Mouse (Mus musculus) MEL (cell line): ENCODE results near the gene Higd1a. TPM values are rescaled to one million over a fixed set of nuclear protein-coding genes. Genes with fewer than 3 reads are reported as not detected.

Experiments used
- DNase-seq: peaks from one replicate; pipeline ENCODE4 v3.0.0; 2011; ENCODE audit warnings: low read depth, low spot score
- H3K27ac ChIP-seq: 2 replicates; pipeline ENCODE4 v1.5.1; 2012; ENCODE audit warnings: low read depth, mild to moderate bottlenecking, control low read depth, low read length, moderate library complexity; ENCODE audit not compliant: control insufficient read depth
- H3K27me3 ChIP-seq, 2 experiments: fragments of 150-350 bp in 1 of 2; sonication (generic) in 1 of 2; 2 replicates each; pipeline ENCODE4 v1.6.1; 2012; ENCODE audit warnings: low read length in 2 of 2, mild to moderate bottlenecking in 2 of 2, improper control_type of control experiment in 1 of 2, moderate library complexity in 1 of 2; ENCODE audit not compliant: insufficient read depth in 2 of 2, control insufficient read depth in 1 of 2
- H3K36me3 ChIP-seq, 2 experiments: 2 replicates each; pipeline ENCODE4 v1.6.1; 2012 to 2014; ENCODE audit warnings: low read length in 2 of 2, improper control_type of control experiment in 1 of 2, inconsistent platforms in 1 of 2, mild to moderate bottlenecking in 1 of 2; ENCODE audit not compliant: insufficient read depth in 2 of 2, control insufficient read depth in 1 of 2
- H3K4me1 ChIP-seq, 2 experiments: fragments of 150-350 bp in 1 of 2; sonication (generic) in 1 of 2; 2 replicates each; pipeline ENCODE4 v1.6.1; 2012; ENCODE audit warnings: low read length in 2 of 2, improper control_type of control experiment in 1 of 2, mild to moderate bottlenecking in 1 of 2; ENCODE audit not compliant: insufficient read depth in 2 of 2, control insufficient read depth in 1 of 2
- H3K4me3 ChIP-seq, 2 experiments: fragments of 150-350 bp in 1 of 2; sonication (generic) in 1 of 2; 2 replicates each; pipeline ENCODE4 v1.5.1; 2012; ENCODE audit warnings: low read depth in 2 of 2, low read length in 2 of 2, mild to moderate bottlenecking in 2 of 2, moderate library complexity in 2 of 2, control low read depth in 1 of 2, improper control_type of control experiment in 1 of 2; ENCODE audit not compliant: control insufficient read depth in 1 of 2, insufficient read depth in 1 of 2
- H3K79me2 ChIP-seq: 2 replicates; pipeline ENCODE4 v1.6.1; 2012; ENCODE audit warnings: mild to moderate bottlenecking, low read length, moderate library complexity; ENCODE audit not compliant: control insufficient read depth, poor library complexity, insufficient read depth
- H3K9ac ChIP-seq: 2 replicates; pipeline ENCODE4 v1.6.1; 2012; ENCODE audit warnings: low read depth, mild to moderate bottlenecking, control low read depth, low read length, moderate library complexity; ENCODE audit not compliant: control insufficient read depth, poor library complexity, severe bottlenecking
- H3K9me3 ChIP-seq: fragments of 150-350 bp; sonication (generic); replicated peaks from 2 replicates; pipeline ENCODE4 v1.6.1; 2012; ENCODE audit warnings: mild to moderate bottlenecking, low read length, improper control_type of control experiment, moderate library complexity; ENCODE audit not compliant: insufficient read depth
- BHLHE40 ChIP-seq: IDR thresholded peaks from 2 replicates; pipeline ENCODE4 v1.6.1; 2012; ENCODE audit warnings: low read depth, mild to moderate bottlenecking, inconsistent platforms, low read length, improper control_type of control experiment, borderline replicate concordance
- CTCF ChIP-seq, 3 experiments: IDR thresholded peaks in 2 of 3; conservative IDR thresholded peaks in 1 of 3; 2 replicates each; pipeline ENCODE4 v1.5.1; 2011 to 2012; ENCODE audit warnings: low read length in 3 of 3, low read depth in 2 of 3, mild to moderate bottlenecking in 2 of 3, improper control_type of control experiment in 1 of 3, inconsistent platforms in 1 of 3, mixed read lengths in 1 of 3, moderate library complexity in 1 of 3; ENCODE audit not compliant: control insufficient read depth in 1 of 3, insufficient read depth in 1 of 3, poor library complexity in 1 of 3, severe bottlenecking in 1 of 3
- ELF1 ChIP-seq: IDR thresholded peaks from 2 replicates; pipeline ENCODE4 v1.6.1; 2014; ENCODE audit warnings: low read depth, mild to moderate bottlenecking, inconsistent platforms, low read length, improper control_type of control experiment, moderate library complexity
- JUND ChIP-seq: IDR thresholded peaks from 2 replicates; pipeline ENCODE4 v1.6.1; 2011; ENCODE audit warnings: low read depth, mild to moderate bottlenecking, improper control_type of control experiment, low read length
- MEF2A ChIP-seq: IDR thresholded peaks from 2 replicates; pipeline ENCODE4 v1.6.1; 2014; ENCODE audit warnings: low read depth, mild to moderate bottlenecking, inconsistent platforms, low read length, improper control_type of control experiment; ENCODE audit not compliant: poor library complexity, insufficient replicate concordance, severe bottlenecking; ENCODE audit errors: extremely low read depth
- MYC ChIP-seq: IDR thresholded peaks from 2 replicates; pipeline ENCODE4 v1.6.1; 2011; ENCODE audit warnings: low read depth, mild to moderate bottlenecking, low read length, improper control_type of control experiment, moderate library complexity
- POLR2AphosphoS5 ChIP-seq: IDR thresholded peaks from 2 replicates; pipeline ENCODE4 v1.6.1; 2012; ENCODE audit warnings: low read depth, borderline replicate concordance, mild to moderate bottlenecking, inconsistent platforms, low read length, moderate library complexity, mixed read lengths
- RAD21 ChIP-seq: IDR thresholded peaks from 2 replicates; pipeline ENCODE4 v1.6.1; 2011; ENCODE audit warnings: mild to moderate bottlenecking, low read depth, low read length, improper control_type of control experiment
- RCOR1 ChIP-seq: IDR thresholded peaks from 2 replicates; pipeline ENCODE4 v1.6.1; 2012; ENCODE audit warnings: low read depth, mild to moderate bottlenecking, inconsistent platforms, low read length, improper control_type of control experiment
- SMC3 ChIP-seq: IDR thresholded peaks from 2 replicates; pipeline ENCODE4 v1.6.1; 2011; ENCODE audit warnings: low read depth, low read length, improper control_type of control experiment
- TCF12 ChIP-seq: IDR thresholded peaks from 2 replicates; pipeline ENCODE4 v1.6.1; 2014; ENCODE audit warnings: low read depth, mild to moderate bottlenecking, inconsistent platforms, low read length, improper control_type of control experiment, moderate library complexity
- USF1 ChIP-seq: IDR thresholded peaks from 2 replicates; pipeline ENCODE4 v1.6.1; 2014; ENCODE audit warnings: low read depth, mild to moderate bottlenecking, inconsistent platforms, low read length, improper control_type of control experiment, moderate library complexity
- ZC3H11A ChIP-seq: IDR thresholded peaks from 2 replicates; pipeline ENCODE4 v1.6.1; 2012; ENCODE audit warnings: low read depth, mild to moderate bottlenecking, inconsistent platforms, low read length, improper control_type of control experiment
- polyA plus RNA-seq, 2 experiments: library from polyadenylated mRNA; stranded (reverse) in 1 of 2; unstranded in 1 of 2; fragments of >175 nt in 1 of 2; fragments of >200 nt in 1 of 2; gene quantifications; 2 replicates each; pipeline versions ENCODE4 v1.2.1 to v1.2.4; 2012; ENCODE audit warnings: low replicate concordance in 2 of 2, low read depth in 1 of 2; ENCODE audit not compliant: insufficient read length in 2 of 2, insufficient read depth in 1 of 2, missing spikeins in 1 of 2
- total RNA-seq: library from RNA; depleted of rRNA; stranded (reverse); fragments of 300-350 nt; gene quantifications from 2 replicates; pipeline ENCODE4 v1.2.3, GENCODE M21; 2012

The Higd1a gene
- total and polyA plus RNA-seq, 3 experiments, result 142 to 177 TPM; not detected in 1

DNA sequence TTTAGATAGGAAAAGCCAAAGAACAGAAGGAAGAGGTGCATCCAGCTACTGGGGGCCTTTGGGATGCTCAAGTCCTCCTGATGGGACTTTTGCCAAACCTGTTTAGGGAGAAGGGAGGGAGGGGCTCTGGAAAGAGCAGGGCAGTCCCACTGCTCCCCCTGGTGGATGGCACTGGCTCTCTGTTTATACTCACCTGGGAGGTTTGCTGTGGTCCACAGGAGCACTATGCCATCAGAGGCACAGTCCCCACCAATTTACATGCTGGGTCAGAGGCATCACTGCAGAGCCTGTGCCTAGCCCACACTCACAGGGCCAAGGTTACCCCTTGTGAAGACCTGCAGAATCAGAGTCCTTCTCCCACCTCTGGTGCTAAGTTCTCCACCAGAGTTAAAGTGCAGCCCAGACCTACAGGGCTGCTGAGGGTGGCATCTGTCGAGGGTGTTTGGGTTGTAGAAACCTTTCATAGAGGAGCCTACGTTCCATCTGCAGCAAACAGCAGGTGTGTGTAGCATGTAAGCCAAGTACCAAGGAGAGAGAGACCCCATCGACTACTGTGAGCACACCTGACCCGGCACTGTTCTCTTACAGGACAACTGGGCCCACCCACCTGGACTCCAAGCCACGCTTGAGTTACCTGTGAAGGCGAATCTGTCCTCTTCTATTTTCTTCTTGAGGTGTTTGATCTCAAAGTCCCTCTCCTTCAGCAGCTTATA lies 27.8 kb downstream of the Higd1a start:
- Histone ChIP-seq H3K79me2 (no peaks in the 10 kb centered on the region), H3K9ac (no peak overlapping the region), H3K9me3 (no peaks in the 10 kb centered on the region), H3K27ac (no peak overlapping the region), H3K27me3 (no peaks in the 10 kb centered on the region), H3K4me3 (no peak overlapping the region), H3K4me1 (no peaks in the 10 kb centered on the region), H3K36me3 (no peaks in the 10 kb centered on the region)
- TF ChIP-seq ZC3H11A, result peak; percentile 45; the same call in 1 of the 2 replicates
- no peak for TF ChIP-seq MEF2A
- TF ChIP-seq USF1, result no peak
- TF ChIP-seq RCOR1, result no peak
- peak; percentile 74 for TF ChIP-seq SMC3
- no peak for TF ChIP-seq MYC
- no peak for TF ChIP-seq BHLHE40
- no peak for TF ChIP-seq POLR2AphosphoS5
- peak; percentile 71 to 75 (median 71) for TF ChIP-seq CTCF (IDR thresholded peaks at IDR 0.05 in 2 of 3, conservative IDR thresholded peaks at IDR 0.05 in 1 of 3; ENCODE audit: control insufficient read depth in 1 of 3, insufficient read depth in 1 of 3, low read depth in 2 of 3, low read length in 3 of 3, poor library complexity in 1 of 3, severe bottlenecking in 1 of 3)
- TF ChIP-seq ELF1, result no peak
- no peak for TF ChIP-seq JUND
- no peak for TF ChIP-seq TCF12
- peak; percentile 39 for TF ChIP-seq RAD21
- peak; percentile 24 for DNase-seq

DNA sequence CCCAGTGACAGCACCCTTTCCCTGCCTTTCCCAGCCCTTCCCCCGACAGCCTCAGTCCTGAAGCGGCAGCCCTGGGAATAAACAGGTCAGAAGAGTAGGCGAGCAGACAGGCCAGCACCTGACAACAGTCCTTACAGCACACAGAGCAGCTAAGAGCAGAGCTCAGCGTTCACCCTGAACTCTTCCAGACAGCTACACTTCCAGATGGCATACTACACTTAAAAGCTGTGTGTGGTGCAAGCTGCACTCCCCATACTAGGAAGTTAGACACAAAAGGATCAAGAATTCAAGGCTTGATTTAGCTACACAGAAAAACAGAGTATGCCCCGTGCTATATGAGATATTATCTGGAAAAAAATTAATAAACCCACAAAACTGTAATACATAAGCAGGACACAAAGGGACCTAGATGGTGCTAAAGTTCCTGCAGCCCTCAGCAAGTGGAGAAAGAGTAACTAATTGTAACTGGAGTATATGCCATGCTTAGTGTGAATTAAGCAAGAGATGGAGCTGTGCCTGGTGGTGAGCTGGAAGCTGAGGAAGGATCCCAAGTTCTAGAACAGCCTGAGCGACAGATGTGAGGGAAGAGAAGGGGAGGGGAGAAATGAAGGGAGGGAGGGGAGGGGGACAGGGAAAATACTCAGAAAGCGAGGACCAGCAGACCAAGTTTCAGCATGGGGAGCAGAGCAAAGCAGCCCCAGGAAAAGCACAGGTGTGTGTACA lies 28.7 kb downstream of the Higd1a start:
- TF ChIP-seq JUND, result no peak
- TF ChIP-seq, all 39 proteins: peak for 0
- DNase-seq, result no peak
- H3K36me3 ChIP-seq, result no peaks in the 10 kb centered on the region
- H3K27ac ChIP-seq, result no peak overlapping the region
- no peak overlapping the region for H3K9ac ChIP-seq
- no peaks in the 10 kb centered on the region for H3K4me1 ChIP-seq
- no peaks in the 10 kb centered on the region for H3K79me2 ChIP-seq
- no peaks in the 10 kb centered on the region for H3K27me3 ChIP-seq
- H3K9me3 ChIP-seq, result no peaks in the 10 kb centered on the region
- no peak overlapping the region for H3K4me3 ChIP-seq
